Mouse (Mus musculus) liver, embryonic 15.5 days (tissue): ENCODE measurements around the gene Zfp961. TPM values are rescaled to one million over a fixed set of nuclear protein-coding genes. Genes with fewer than 3 reads are reported as not detected.
"Not testable (repeated sequence)": the region's sequence is repeated elsewhere in the genome, so short reads cannot be mapped to it uniquely, and the experiment has no call there.

ENCODE experiments used
- ATAC-seq: fragments of 200-750 bp; cut with Nextera tagmentation; 2 replicates; pipeline ENCODE4 v1.8.0; 2017; ENCODE audit warnings: moderate number of reproducible peaks, mild to moderate bottlenecking, moderate library complexity; ENCODE audit not compliant: insufficient read depth
- H3K27ac ChIP-seq: fragments of 300-500 bp; sonication (generic); replicated peaks from 2 replicates; pipeline ENCODE4 v1.5.1; 2015; ENCODE audit warnings: mild to moderate bottlenecking, inconsistent platforms
- H3K27me3 ChIP-seq: fragments of 300-500 bp; sonication (generic); 2 replicates; pipeline ENCODE4 v1.6.1; 2015; ENCODE audit warnings: mild to moderate bottlenecking, inconsistent platforms
- H3K36me3 ChIP-seq: fragments of 300-500 bp; sonication (generic); replicated peaks from 2 replicates; pipeline ENCODE4 v1.6.1; 2015; ENCODE audit warnings: moderate library complexity, mild to moderate bottlenecking, inconsistent platforms
- H3K4me1 ChIP-seq: fragments of 300-500 bp; sonication (generic); replicated peaks from 2 replicates; pipeline ENCODE4 v1.6.1; 2015; ENCODE audit warnings: inconsistent platforms
- H3K4me2 ChIP-seq: fragments of 300-500 bp; sonication (generic); 2 replicates; pipeline ENCODE4 v1.6.1; 2015; ENCODE audit warnings: moderate library complexity, mild to moderate bottlenecking, inconsistent platforms
- H3K4me3 ChIP-seq: fragments of 300-500 bp; sonication (generic); replicated peaks from 2 replicates; pipeline ENCODE4 v1.5.1; 2015; ENCODE audit warnings: mild to moderate bottlenecking, inconsistent platforms
- H3K9ac ChIP-seq: fragments of 300-500 bp; sonication (generic); 2 replicates; pipeline ENCODE4 v1.6.1; 2015; ENCODE audit warnings: moderate library complexity, mild to moderate bottlenecking, inconsistent platforms
- H3K9me3 ChIP-seq: fragments of 300-500 bp; sonication (generic); replicated peaks from 2 replicates; pipeline ENCODE4 v1.6.1; 2016; ENCODE audit warnings: inconsistent platforms
- WGBS: fragments of 180-500 bp; shearing (Covaris S2); methylation state at CpG from one replicate; pipeline ENCODE4 v1.1.7; 2015; ENCODE audit warnings: mixed read lengths; ENCODE audit not compliant: insufficient replicate concordance; 5-methylcytosine and 5-hydroxymethylcytosine counted together
- polyA plus RNA-seq: library from polyadenylated mRNA; unstranded; fragments of >200 nt; fragmentation: Nextera tagmentation; extraction: Ambion mirVana; gene quantifications from 2 replicates; pipeline ENCODE4 v1.2.1, GENCODE M21; 2015

Gene Zfp961
- polyA plus RNA-seq, 1 experiment from 2014 or later, result 6.5 TPM

DNA sequence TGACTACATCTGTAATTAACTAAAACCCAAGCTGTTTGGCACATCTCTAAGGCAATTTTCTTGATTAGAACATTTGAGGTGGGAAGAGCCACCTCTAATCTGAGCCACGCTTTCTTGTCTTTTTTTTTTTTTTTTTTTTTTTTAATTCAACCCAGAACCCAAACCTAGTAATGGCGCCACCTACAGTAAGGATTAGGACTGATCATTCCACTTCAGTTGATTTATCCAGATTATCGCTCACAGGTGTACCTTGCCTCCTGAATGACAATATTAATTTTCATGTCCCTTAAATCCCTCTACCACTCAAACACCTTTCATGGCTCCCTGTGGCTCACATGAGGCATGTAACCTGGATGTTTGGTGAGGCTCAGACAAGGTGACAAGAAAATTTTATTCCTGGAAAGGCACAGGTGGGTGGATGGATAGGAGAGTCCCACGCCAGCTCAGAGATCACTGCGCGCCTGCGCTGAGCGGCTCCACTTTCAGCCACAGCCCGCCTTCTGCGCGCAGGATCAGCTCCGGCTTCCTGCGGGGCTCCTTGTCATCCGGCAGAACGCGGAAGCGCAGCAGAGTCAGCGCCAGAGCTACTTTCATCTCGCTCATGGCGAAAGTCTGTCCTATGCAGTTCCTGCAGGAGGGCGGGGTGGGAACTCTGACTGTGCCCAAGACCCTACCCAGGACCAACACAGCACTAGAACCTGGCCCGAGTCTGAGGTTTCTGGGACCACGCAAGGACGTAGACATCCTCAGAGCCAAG is 37.5 kb downstream of the Zfp961 start:
- no peak for ATAC-seq
- peak overlapping the region; percentile 39 for H3K4me3 ChIP-seq
- 15% methylated on average over 24 of the region's 24 CpGs for WGBS
- no peaks in the 10 kb centered on the region for H3K27me3 ChIP-seq
- H3K9me3 ChIP-seq, result no peaks in the 10 kb centered on the region
- no peak overlapping the region for H3K9ac ChIP-seq
- peak overlapping the region; percentile 63 for H3K4me2 ChIP-seq
- no peaks in the 10 kb centered on the region for H3K4me1 ChIP-seq
- no peak overlapping the region for H3K27ac ChIP-seq
- no peaks in the 10 kb centered on the region for H3K36me3 ChIP-seq

DNA sequence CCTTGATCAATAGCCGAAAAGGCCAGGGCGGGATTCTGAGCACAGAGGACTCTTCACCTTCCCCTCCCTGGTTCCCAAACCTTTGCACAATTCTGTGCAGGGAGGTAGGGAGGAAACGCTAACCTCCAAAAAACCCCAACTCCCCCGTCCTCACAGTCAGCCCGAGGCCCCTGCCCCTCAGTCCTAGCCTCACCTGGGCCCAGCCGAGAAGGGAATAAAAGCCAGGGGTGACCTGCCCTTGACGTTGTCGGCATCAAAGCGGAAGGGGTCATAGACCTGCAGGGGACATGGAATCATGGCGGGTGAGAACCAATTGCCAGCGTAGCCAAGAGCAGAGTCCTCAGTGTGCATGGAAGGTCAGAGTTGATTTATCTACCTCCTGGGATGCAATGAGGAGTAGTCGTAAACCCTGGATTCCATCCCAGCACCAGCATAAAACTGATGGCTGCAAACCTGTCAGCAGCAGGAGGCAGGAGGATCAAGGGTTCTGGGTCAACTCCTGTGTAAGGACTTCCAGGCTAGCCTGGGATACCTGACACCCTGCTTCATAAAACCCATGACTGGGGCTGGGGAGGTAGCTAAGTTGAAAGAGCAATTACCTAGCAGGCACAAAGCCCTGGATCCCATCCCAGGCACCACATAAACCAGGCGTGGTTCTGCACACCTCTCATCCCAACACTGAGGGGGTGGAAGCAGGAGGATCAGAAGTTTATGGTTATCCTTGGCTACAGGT is 38.2 kb downstream of the Zfp961 start:
- no peaks in the 10 kb centered on the region for H3K9me3 ChIP-seq
- no peaks in the 10 kb centered on the region for H3K4me1 ChIP-seq
- H3K27me3 ChIP-seq, result no peaks in the 10 kb centered on the region
- no peak for ATAC-seq
- H3K27ac ChIP-seq, result no peak overlapping the region
- H3K4me3 ChIP-seq, result peak overlapping the region; percentile 39
- peak overlapping the region; percentile 63 for H3K4me2 ChIP-seq
- WGBS, result 50% methylated on average over 13 of the region's 13 CpGs
- no peak overlapping the region for H3K9ac ChIP-seq
- H3K36me3 ChIP-seq, result no peaks in the 10 kb centered on the region

DNA sequence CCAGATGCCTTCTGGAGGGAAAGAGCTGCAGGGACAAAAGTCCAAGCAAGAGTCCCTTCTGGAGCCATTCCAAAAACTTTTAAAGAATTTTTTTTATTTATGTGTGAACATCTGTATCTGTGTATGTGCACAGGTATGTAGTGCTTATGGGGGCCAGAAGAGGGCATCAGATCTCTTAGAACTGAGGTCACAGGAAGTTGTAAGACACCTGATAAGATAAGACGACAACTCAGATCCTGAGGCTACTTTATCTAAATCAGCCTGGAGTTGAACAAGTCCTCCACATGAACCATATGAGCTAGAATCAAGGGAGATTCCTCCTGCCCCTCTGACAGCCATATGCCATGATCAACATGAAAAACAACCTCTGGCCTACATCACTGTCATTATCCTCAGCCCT is 48.6 kb downstream of the Zfp961 start:
- H3K9ac ChIP-seq, result no peak overlapping the region
- H3K4me2 ChIP-seq, result no peak overlapping the region
- H3K9me3 ChIP-seq, result no peaks in the 10 kb centered on the region
- H3K27ac ChIP-seq, result no peak overlapping the region
- no peaks in the 10 kb centered on the region for H3K36me3 ChIP-seq
- no peak overlapping the region for H3K4me3 ChIP-seq
- no peak for ATAC-seq
- 30% methylated on average over 1 of the region's 1 CpGs for WGBS
- H3K27me3 ChIP-seq, result no peaks in the 10 kb centered on the region
- H3K4me1 ChIP-seq, result no peaks in the 10 kb centered on the region

DNA sequence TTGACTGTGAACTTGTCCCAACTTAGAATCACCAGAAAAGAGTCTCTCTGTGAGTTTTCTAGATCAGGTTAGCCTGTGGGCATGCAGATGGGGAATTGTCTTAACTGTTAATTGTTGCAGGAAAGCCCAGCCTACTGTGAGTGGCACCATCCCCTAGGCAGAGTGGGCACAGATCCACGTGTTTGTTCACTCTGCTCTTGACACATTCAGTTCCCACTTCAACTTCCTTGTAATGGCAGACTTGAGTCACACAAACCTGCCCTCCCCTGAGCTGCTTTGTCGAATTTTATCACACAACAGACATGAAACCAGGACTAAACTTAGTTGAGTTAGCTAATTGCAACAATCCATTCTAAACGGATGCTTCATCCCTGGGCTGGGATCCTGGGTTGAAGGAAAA is 49.4 kb downstream of the Zfp961 start:
- Histone ChIP-seq H3K27ac (no peak overlapping the region), H3K27me3 (no peaks in the 10 kb centered on the region), H3K9ac (no peak overlapping the region), H3K36me3 (no peaks in the 10 kb centered on the region), H3K4me3 (no peak overlapping the region), H3K9me3 (no peaks in the 10 kb centered on the region), H3K4me2 (no peak overlapping the region), H3K4me1 (no peaks in the 10 kb centered on the region)
- 39% methylated on average over 3 of the region's 3 CpGs for WGBS
- no peak for ATAC-seq

DNA sequence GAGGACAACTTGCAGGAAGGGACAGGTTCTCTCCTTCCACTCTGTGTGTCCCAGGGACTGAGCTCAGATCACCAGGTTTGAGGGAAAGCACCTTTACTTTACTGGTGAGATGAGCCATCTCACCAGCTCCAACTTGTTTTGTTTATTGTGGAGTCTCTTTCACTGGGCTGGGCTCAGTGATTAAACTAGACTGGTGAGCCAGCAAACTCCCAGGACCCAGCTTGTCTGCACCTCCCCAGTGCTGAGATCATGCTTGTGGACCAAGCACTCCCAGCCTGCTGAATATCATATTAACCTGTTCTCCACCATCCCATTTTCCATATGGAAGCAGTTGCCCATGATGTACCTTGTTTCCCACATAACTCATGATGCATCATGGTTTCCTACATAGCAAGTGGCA is 52.1 kb downstream of the Zfp961 start:
- Histone ChIP-seq H3K4me3 (no peak overlapping the region), H3K4me2 (no peak overlapping the region), H3K36me3 (no peaks in the 10 kb centered on the region), H3K4me1 (no peaks in the 10 kb centered on the region), H3K9ac (no peak overlapping the region), H3K27ac (no peak overlapping the region), H3K27me3 (no peaks in the 10 kb centered on the region), H3K9me3 (no peaks in the 10 kb centered on the region)
- ATAC-seq, result no peak

DNA sequence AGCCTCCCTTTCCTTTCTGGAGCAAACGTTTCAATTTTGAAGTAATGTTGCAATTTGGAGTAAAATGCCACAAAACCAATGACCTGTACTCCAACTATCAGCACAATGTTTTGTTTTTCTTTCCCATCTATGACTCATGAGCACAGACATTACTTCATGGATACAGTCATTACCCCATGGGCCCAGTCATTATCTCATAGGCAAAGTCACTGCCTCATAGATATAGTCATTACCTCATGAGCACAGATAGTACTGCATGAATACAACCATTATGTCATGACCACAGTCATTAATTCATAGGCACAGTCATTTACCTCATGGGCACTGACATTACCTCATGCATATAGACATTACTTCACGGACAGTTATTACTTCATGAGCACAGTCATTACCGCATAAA is 55.1 kb downstream of the Zfp961 start:
- 56% methylated on average over 3 of the region's 3 CpGs for WGBS

DNA sequence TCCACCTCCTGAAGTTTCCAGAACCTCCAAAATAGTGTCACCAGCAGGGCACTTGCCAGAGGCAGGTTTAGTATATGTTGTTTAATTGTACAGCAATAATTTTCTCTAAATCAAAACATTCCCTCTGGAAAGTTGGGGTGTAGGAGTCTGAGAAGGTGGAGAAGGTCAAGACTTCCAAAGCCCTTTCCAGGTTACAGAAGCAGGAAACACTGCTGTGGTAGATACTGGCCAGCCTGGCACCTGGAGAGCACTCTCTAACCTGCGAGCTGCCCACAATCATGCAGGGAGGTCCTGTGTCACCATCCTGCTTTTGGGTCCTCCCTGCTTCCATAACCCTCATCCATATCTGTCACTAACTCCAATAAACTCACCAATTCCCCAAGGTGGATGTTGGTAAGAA is 55.9 kb downstream of the Zfp961 start:
- H3K36me3 ChIP-seq, result no peaks in the 10 kb centered on the region
- WGBS, result 31% methylated on average over 1 of the region's 1 CpGs
- H3K9me3 ChIP-seq, result no peaks in the 10 kb centered on the region
- H3K4me3 ChIP-seq, result no peak overlapping the region
- H3K4me2 ChIP-seq, result no peak overlapping the region
- no peak for ATAC-seq
- H3K27ac ChIP-seq, result no peak overlapping the region
- H3K9ac ChIP-seq, result no peak overlapping the region
- no peaks in the 10 kb centered on the region for H3K27me3 ChIP-seq
- H3K4me1 ChIP-seq, result peaks cover 5% of the 10 kb centered on the region; the same call in 1 of the 2 replicates

More for the DNA sequence above, 55.1 kb downstream of the Zfp961 start:
- Histone ChIP-seq H3K36me3 (no peaks in the 10 kb centered on the region), H3K4me2 (no peak overlapping the region), H3K27me3 (no peaks in the 10 kb centered on the region), H3K4me3 (no peak overlapping the region), H3K4me1 (peaks cover 5% of the 10 kb centered on the region; the same call in 1 of the 2 replicates), H3K9ac (no peak overlapping the region), H3K27ac (no peak overlapping the region), H3K9me3 (no peaks in the 10 kb centered on the region)
- no peak for ATAC-seq

DNA sequence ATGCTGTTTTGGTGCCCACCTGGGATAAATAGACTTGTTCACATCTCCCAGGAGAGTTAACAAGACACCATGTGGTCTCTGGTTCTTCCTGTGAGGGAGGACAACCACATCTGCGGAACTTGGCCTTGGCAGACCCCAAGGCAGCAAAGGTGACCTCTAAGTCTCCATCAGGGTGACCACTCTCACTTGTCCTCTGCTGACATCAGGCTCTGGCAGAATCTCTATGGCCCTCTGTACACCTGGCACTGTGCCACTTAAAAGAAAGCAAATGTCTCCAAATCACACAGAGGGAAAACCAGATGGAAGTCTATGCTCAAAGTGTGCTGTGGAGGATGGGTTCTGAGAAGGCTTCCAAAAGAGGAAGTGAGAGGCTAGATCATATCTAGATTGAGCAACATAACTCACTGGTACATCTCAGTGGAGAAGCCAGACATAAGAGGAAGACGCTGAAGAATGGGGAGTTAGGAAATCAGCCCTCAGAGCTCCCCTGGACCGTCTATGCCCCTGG is 57.4 kb downstream of the Zfp961 start:
- 14% methylated on average over 3 of the region's 3 CpGs for WGBS
- Histone ChIP-seq H3K9me3 (no peaks in the 10 kb centered on the region), H3K4me3 (no peak overlapping the region), H3K36me3 (no peaks in the 10 kb centered on the region), H3K27me3 (no peaks in the 10 kb centered on the region), H3K4me2 (no peak overlapping the region), H3K4me1 (peaks cover 5% of the 10 kb centered on the region; the same call in 1 of the 2 replicates), H3K9ac (no peak overlapping the region), H3K27ac (0 out of 2 replicates have a peak overlapping the region, but pooled peaks have one; percentile 38)
- ATAC-seq, result 0 out of 2 replicates have a peak, but pooled peaks have one; percentile 9

DNA sequence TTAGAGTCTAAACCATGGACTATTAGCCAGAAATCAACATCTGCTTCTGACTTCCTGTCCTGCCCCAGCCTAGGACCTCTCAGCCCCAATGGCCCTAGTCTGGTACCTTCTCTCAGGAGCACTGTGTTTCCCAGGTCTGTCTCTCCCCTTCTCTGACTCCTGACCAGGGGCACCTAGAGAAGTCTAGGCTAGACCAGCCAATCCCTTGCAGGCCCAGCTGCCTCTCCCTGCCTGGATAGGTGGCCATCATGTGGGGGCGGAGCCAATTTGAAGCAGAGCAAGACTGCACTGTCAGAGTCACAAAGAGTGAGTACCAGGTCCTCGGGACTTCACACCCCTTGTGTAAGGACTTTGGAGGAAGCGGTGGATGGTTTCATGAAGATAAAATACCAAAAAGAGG is 58.6 kb downstream of the Zfp961 start, which contains the start of gene Cyp4f18:
Gene Cyp4f18, minus strand, starts transcription at position 154 of the 400 bp plus-strand sequence.
- Histone ChIP-seq H3K27ac (peak within 1 kb of the TSS; percentile 38; the same call in 1 of the 2 replicates), H3K36me3 (no peaks in the 10 kb centered on the region), H3K4me1 (peaks cover 5% of the 10 kb centered on the region; the same call in 1 of the 2 replicates), H3K9ac (no peak within 1 kb of the TSS), H3K4me3 (no peak within 1 kb of the TSS), H3K4me2 (no peak within 1 kb of the TSS), H3K27me3 (no peaks in the 10 kb centered on the region), H3K9me3 (no peaks in the 10 kb centered on the region)
- no peak for ATAC-seq
- WGBS, result 40% methylated on average over 3 of the region's 3 CpGs

DNA sequence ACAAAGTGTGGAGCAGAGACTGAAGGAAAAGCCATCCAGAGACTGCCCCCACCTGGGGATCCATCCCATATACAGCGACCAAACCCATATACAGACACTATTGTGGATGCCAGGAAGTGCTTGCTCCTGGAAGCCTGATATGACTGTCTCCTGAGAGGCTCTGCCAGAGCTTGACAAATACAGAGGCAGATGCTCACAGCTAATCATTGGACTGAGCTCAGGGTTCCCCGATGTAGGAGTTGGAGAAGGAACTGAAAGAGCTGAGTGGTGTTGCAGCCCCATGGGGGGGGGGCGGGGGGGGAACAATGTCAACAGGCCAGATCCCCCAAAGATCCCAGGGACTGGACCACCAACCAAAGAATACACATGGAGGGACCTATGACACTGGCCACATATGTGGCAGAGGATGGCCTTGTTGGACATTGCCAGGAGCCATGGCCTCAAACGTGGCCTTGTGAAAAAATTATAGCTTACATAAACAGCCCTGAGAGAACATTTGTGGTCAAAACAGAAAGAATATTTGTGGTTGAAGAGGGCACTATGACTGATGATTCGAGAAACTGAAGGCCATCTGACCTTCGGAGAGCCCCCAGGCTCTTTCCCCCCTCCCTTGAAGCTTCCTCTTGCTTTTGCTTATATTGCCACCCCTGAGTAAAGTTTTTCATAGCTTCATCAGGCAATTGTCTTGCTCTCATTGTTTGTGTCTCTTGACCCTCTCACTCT is 62.8 kb downstream of the Zfp961 start:
- H3K27me3 ChIP-seq, H3K27ac ChIP-seq, ATAC-seq, H3K9ac ChIP-seq, H3K4me2 ChIP-seq, H3K36me3 ChIP-seq, H3K9me3 ChIP-seq, H3K4me1 ChIP-seq, H3K4me3 ChIP-seq: not testable (repeated sequence)
- 39% methylated on average over 6 of the region's 6 CpGs for WGBS

DNA sequence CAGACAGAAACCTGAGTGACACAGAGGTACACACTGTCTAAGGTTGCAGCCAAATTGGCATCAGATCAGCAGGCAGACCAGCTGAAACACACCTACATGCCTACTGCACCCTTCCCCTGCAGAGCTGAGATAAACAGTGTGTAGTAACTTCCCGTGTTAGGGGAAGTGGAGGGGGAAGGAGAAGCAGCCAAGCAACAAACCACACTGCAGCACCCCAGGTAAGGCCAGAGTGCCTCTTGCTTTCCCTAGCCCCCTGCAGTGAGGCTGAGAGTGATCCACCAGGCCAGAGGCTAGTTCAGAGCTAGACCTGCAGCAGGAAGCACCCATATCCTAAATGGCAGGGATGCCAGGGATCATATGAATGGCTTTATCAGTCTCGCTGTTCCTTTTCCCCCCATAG is 66.5 kb downstream of the Zfp961 start:
- not testable (repeated sequence) for H3K4me1 ChIP-seq, H3K27ac ChIP-seq, H3K4me3 ChIP-seq, ATAC-seq, H3K9ac ChIP-seq, H3K4me2 ChIP-seq, H3K36me3 ChIP-seq, H3K27me3 ChIP-seq, H3K9me3 ChIP-seq
- WGBS, result 21% methylated on average over 2 of the region's 2 CpGs
